Mouse (Mus musculus) urinary bladder, postnatal 0 days (tissue): ENCODE measurements around the gene Atp10b. TPM values are rescaled to one million over a fixed set of nuclear protein-coding genes. Genes with fewer than 3 reads are reported as not detected.

Experiments used
- polyA plus RNA-seq: library from polyadenylated mRNA; unstranded; fragments of >200 nt; fragmentation: Nextera tagmentation; extraction: Ambion mirVana; gene quantifications from 2 replicates; pipeline ENCODE4 v1.2.1, GENCODE M21; 2015

Atp10b gene
- polyA plus RNA-seq = 4.7 and 6.2 TPM in 2 replicates

GRCm38 (mm10) chr11:43149577-43149976 is at the start of gene Atp10b:
Gene Atp10b (plus strand): TSS chr11:43149877.

Other genes starting within 250 kb of the Atp10b start
- gene Gm9972, start 114.1 kb upstream of the Atp10b start, polyA plus RNA-seq = 1.1 and 1.3 TPM in 2 replicates